Mouse (Mus musculus): ENCODE data around the gene Slc9a3. TPM values are rescaled to one million over a fixed set of nuclear protein-coding genes. Genes with fewer than 3 reads are reported as not detected.
A peak's percentile ranks its signal among the peaks of the same experiment; 100 is the strongest.

Slc9a3 gene
- total RNA-seq, 2 experiments from 2014 or later = not detected

- ATAC-seq (replicated peaks; ENCODE audit: low FRiP score, low TSS enrichment, poor library complexity, severe bottlenecking) = no peak
Measured at GRCm38 (mm10) chr13:74143282-74143681, 22.0 kb downstream of the Slc9a3 start.

GRCm38 (mm10) chr13:74144120-74144884 is 23.0 kb downstream of the Slc9a3 start:
- no peak for ATAC-seq (replicated peaks; ENCODE audit: low FRiP score, low TSS enrichment, poor library complexity, severe bottlenecking)

GRCm38 (mm10) chr13:74145983-74146622 is 24.8 kb downstream of the Slc9a3 start:
- ATAC-seq (replicated peaks; ENCODE audit: low FRiP score, low TSS enrichment, poor library complexity, severe bottlenecking) = no peak

GRCm38 (mm10) chr13:74147327-74147726 is 26.1 kb downstream of the Slc9a3 start:
- ATAC-seq (replicated peaks; ENCODE audit: low FRiP score, low TSS enrichment, poor library complexity, severe bottlenecking) = no peak

- peak; percentile 93 for ATAC-seq (replicated peaks; ENCODE audit: low FRiP score, low TSS enrichment, poor library complexity, severe bottlenecking)
Measured at GRCm38 (mm10) chr13:74166348-74167056, 45.2 kb downstream of the Slc9a3 start.

GRCm38 (mm10) chr13:74167057-74167413 is 45.8 kb downstream of the Slc9a3 start:
- 0 out of 2 replicates have a peak, but pooled peaks have one; percentile 6 for ATAC-seq (replicated peaks; ENCODE audit: low FRiP score, low TSS enrichment, poor library complexity, severe bottlenecking)

GRCm38 (mm10) chr13:74167492-74167891 is 46.2 kb downstream of the Slc9a3 start:
- no peak for ATAC-seq (replicated peaks; ENCODE audit: low FRiP score, low TSS enrichment, poor library complexity, severe bottlenecking)

GRCm38 (mm10) chr13:74169446-74170164 is 48.3 kb downstream of the Slc9a3 start:
- no peak for ATAC-seq (replicated peaks; ENCODE audit: low FRiP score, low TSS enrichment, poor library complexity, severe bottlenecking)

- ATAC-seq (replicated peaks; ENCODE audit: low FRiP score, low TSS enrichment, poor library complexity, severe bottlenecking) = no peak
Measured at GRCm38 (mm10) chr13:74172036-74172435, 50.8 kb downstream of the Slc9a3 start.

- ATAC-seq (replicated peaks; ENCODE audit: low FRiP score, low TSS enrichment, poor library complexity, severe bottlenecking) = no peak
Measured at GRCm38 (mm10) chr13:74183011-74183695, 61.9 kb downstream of the Slc9a3 start.

- peak; percentile 73 for ATAC-seq (replicated peaks; ENCODE audit: low FRiP score, low TSS enrichment, poor library complexity, severe bottlenecking)
Measured at GRCm38 (mm10) chr13:74192613-74193012, 71.4 kb downstream of the Slc9a3 start.

- ATAC-seq (replicated peaks; ENCODE audit: low FRiP score, low TSS enrichment, poor library complexity, severe bottlenecking) = no peak
Measured at GRCm38 (mm10) chr13:74196451-74196850, 75.2 kb downstream of the Slc9a3 start.

GRCm38 (mm10) chr13:74208317-74208985 is 87.2 kb downstream of the Slc9a3 start, which contains the start of gene Exoc3:
Gene Exoc3 (minus strand): TSS chr13:74208732.
- ATAC-seq (replicated peaks; ENCODE audit: low FRiP score, low TSS enrichment, poor library complexity, severe bottlenecking) = peak; percentile 98

GRCm38 (mm10) chr13:74208986-74209345 is 87.7 kb downstream of the Slc9a3 start:
- peak; percentile 35 for ATAC-seq (replicated peaks; ENCODE audit: low FRiP score, low TSS enrichment, poor library complexity, severe bottlenecking)

GRCm38 (mm10) chr13:74218441-74218840 is 97.2 kb downstream of the Slc9a3 start:
- no peak for ATAC-seq (replicated peaks; ENCODE audit: low FRiP score, low TSS enrichment, poor library complexity, severe bottlenecking)
